Mouse (Mus musculus): Measurements from ENCODE around the gene Cabp2.

DNA sequence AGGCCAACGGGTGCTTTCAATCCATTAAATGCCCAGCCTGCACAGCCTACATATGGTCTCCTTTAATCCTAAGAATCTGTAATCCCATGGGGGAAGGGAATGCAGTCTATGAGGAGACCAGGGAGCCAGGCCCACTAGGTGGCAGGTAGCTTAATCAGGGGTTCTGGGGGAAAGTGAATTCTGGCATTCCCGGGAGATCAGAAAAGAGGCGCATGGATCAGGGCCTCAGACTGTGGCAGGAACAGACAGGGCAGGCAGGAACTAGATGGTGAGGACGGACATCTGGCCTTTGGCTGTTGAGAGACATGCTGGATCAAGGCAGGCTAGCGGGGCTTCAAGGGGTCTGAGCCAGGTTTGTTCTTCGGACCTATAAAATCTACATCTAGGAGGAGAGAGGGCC, 20.1 kb downstream of the Cabp2 start:
- TF ChIP-seq CTCF (IDR thresholded peaks at IDR 0.05; ENCODE audit: borderline replicate concordance, insufficient read depth, low read length) (no peak), POLR2A (IDR thresholded peaks at IDR 0.05; ENCODE audit: low read depth, low read length) (no peak)
